Comparison of ENCODE assay signal across 31 mouse cellular contexts in genomic region chr5:108662772-108663171, GRCm38 (mm10). TPM values are rescaled to one million over a fixed set of nuclear protein-coding genes. Genes with fewer than 3 reads are reported as not detected.
"Had no signal": no experiment of that assay in that cellular context is flagged by ENCODE, and none has a peak within 500 bp of the region (broad histone marks: within the 10 kb centered on the region; RNA-seq: fewer than 3 reads in every experiment).

No protein-coding gene starts in this region.

- H3K27me3 ChIP-seq: limb, embryonic 15.5 days; lung, embryonic 15.5 days; megakaryocyte, embryonic 14.5 days; midbrain, embryonic 13.5 days had no signal

- H3K36me3 ChIP-seq: midbrain, embryonic 15.5 days had no signal

- H3K9me3 ChIP-seq: limb, embryonic 10.5 days; limb, embryonic 12.5 days; limb, embryonic 13.5 days; limb, embryonic 15.5 days; liver, embryonic 12.5 days; liver, embryonic 13.5 days; liver, embryonic 15.5 days; lung, embryonic 15.5 days; megakaryocyte, embryonic 14.5 days; midbrain, embryonic 10.5 days; midbrain, embryonic 12.5 days; midbrain, embryonic 13.5 days; midbrain, embryonic 15.5 days had no signal

- H3K4me3 ChIP-seq: limb, embryonic 10.5 days; limb, embryonic 12.5 days; limb, embryonic 13.5 days; limb, embryonic 15.5 days; liver, embryonic 12.5 days; liver, embryonic 13.5 days; liver, embryonic 15.5 days; lung, embryonic 15.5 days; megakaryocyte, embryonic 14.5 days; midbrain, embryonic 10.5 days; midbrain, embryonic 12.5 days; midbrain, embryonic 13.5 days; midbrain, embryonic 15.5 days; myocyte had no signal

- H3K9ac ChIP-seq: limb, embryonic 12.5 days; limb, embryonic 13.5 days; limb, embryonic 15.5 days; liver, embryonic 12.5 days; liver, embryonic 13.5 days; liver, embryonic 14.5 days; liver, embryonic 15.5 days; liver, postnatal 0 days; lung, embryonic 14.5 days; lung, embryonic 15.5 days; midbrain, embryonic 12.5 days; midbrain, embryonic 13.5 days; midbrain, embryonic 15.5 days had no signal

- H3K4me2 ChIP-seq: limb, embryonic 12.5 days; limb, embryonic 13.5 days; limb, embryonic 15.5 days; liver, embryonic 11.5 days; liver, embryonic 12.5 days; liver, embryonic 13.5 days; liver, embryonic 15.5 days; lung, embryonic 14.5 days; lung, embryonic 15.5 days; midbrain, embryonic 11.5 days; midbrain, embryonic 12.5 days; midbrain, embryonic 13.5 days; midbrain, embryonic 15.5 days had no signal

- DNase-seq: left cerebral cortex, postnatal 4 days; liver; liver, embryonic 13.5 days; liver, postnatal 0 days; lung, adult 18-20 months; lung, adult 2 months; lung, embryonic 14.5 days; lung, postnatal 10 days; lung, postnatal 14 days; lung, postnatal 36 days; lung, postnatal 4 days; midbrain, embryonic 14.5 days had no signal

- H3K27ac ChIP-seq: limb, embryonic 10.5 days; limb, embryonic 12.5 days; limb, embryonic 13.5 days; limb, embryonic 15.5 days; liver, embryonic 12.5 days; liver, embryonic 13.5 days; liver, embryonic 14.5 days; liver, embryonic 15.5 days; lung, embryonic 15.5 days; macrophage; midbrain, embryonic 10.5 days; midbrain, embryonic 12.5 days; midbrain, embryonic 13.5 days; midbrain, embryonic 15.5 days had no signal

- ATAC-seq: liver, embryonic 12.5 days; liver, postnatal 0 days; lung, postnatal 0 days; midbrain, embryonic 13.5 days; midbrain, embryonic 15.5 days; midbrain, embryonic 16.5 days had no signal

RNA-seq across cellular contexts. Expression of gene Slc26a1, which starts 12.6 kb away (rescaled TPM):
- polyA plus RNA-seq: macrophage had no signal
